Mouse (Mus musculus) B cell, adult 2 months (primary cell): Measurements from ENCODE around the gene Arhgef40.
"Not testable (repeated sequence)": the region's sequence is repeated elsewhere in the genome, so short reads cannot be mapped to it uniquely, and the experiment has no call there.

Experiments used
- DNase-seq, 2 experiments: peaks; one replicate each; pipeline ENCODE4 v3.0.0; 2022

Arhgef40 gene

DNA sequence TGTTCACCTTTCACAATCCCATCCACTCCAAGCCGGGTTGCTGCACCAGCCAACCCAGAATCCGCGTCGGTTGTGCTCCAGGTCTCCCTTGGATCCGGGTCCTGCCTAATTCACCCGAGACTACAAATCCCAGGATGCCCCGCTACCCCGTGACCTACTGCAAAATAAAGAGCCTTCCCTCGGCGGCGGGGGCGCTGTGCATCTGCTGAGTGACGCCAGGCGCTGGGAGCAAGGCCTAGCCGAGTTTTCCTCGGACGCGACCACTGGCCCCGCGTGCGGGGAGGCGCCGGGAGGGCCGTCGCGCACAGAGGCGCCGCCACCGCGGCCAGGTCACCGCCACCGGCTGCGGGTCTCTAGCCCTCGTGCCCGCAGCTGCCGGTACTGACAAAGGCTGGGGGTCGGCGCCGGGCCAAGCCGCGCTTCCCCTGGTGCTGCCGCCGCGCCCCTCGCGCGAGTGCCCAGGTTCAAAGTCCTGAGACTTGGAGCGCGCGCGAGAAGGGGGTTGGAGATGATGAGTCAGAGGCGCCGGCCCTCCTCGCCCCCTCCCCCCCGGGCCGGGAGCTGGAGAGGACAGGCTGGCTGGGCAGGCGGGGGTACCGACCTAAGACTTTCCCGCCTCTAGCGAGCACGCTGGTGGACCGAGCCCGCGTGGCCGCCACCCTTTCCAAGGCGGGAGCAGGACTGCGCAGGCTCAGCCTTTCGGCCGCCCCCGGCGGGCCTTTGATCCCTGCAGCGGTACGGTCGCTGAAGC, 35.2 kb downstream of the Arhgef40 start:
- peak; percentile 96 to 97 for DNase-seq

DNA sequence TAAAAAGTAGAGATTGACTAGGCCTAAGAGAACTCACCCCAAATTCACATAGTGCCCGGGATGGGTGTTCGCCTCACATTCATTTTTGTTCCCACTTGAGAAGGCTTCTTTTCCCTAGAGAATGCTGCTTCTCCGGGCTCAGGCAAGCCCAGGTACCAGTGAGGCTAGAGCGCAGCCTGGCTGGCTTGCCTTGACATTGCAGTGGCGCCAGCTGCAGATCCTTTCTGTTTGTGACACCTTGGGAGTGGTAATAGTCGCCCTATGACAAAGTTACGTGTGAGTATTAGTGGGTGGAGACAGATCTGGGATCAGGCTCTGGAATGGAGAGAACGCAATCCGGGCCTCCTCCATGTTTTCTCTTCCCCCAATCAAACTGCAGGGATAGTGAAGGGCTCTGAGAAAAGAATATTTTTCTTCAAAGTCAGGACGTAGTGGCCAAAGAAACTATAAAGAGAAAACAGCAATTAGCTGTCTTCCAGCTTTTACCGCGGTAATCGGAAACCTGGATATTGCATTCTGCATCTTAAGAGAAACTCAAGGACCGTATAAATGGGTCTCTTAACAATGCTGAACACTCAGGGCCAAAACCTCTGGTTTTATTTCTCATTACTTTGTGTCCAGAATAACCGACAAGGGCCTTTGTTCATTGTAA, 36.1 kb downstream of the Arhgef40 start, which contains the start of gene Zfp219:
Zfp219 (minus strand) TSS at position 248 of the 652 bp plus-strand sequence.
- DNase-seq, result peak; percentile 60 to 61

DNA sequence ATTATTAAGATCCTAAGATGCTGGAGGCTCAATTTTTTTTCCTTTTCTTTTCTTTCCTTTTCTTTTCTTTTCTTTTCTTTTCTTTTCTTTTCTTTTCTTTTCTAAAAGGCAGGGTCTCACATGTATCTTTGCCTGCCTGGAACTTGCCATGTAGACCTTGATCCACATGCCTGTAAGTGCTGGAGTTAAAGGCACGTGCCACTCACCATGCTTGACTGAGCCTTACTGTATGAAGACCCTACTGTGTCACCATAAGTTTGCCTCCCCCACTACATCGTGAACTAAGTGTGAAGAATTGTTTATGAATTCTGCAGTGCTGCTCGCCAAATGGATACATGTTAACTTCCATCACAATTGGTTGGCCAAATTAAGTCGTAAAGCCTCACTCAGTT, 36.6 kb downstream of the Arhgef40 start:
- no peak for DNase-seq

DNA sequence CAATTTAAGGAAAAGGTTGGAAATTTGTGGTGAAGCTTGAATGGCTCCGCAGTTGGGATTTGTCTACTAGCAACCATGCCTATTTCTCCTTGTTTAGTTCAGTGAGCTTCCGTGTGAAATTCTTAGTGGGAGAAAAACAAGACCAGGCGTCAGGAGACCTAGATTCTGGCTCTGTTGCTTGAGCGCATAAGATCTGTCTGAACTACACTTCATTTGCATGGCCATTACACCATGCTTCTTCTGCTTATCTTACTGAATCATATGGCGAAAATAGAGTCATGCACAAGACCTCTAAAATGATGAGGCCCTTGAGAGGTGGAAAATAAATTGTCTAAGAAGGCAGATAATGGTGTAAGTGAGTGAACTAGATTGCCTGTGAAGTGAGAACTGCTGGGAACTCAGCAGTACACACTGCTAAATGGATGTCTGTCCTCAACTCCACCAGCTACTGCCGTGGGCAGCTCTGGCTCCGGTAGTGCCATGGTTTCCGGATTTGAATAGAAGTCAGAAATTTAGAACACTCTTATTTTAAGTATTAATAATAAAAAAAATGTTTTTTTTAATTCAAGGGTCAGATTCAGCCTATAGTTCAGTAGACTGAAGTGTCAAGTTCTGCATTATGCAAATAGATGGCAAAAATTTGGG, 37.2 kb downstream of the Arhgef40 start:
- no peak for DNase-seq

DNA sequence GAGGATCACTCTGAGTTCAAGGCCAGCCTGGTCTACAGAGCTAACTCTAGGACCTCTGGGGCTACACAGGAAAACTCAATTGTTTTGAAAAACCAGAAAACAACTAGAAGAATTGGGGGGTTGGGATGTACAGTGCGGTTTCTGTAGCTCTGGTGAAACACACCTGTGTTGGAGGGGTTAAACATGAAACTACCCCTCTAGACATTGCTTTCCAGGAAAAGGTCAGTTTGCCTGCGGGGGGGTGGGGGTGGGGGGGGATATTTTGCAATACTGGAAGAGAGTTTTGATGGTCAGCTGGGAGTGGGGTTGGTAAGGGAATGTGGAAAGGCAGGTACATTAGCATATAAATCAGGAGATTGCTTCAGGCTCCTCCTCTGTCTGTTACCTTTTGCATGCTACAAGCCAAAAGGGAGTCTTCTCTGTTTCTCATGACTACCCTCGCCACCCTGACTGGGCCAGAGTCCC, 37.8 kb downstream of the Arhgef40 start:
- no peak for DNase-seq

DNA sequence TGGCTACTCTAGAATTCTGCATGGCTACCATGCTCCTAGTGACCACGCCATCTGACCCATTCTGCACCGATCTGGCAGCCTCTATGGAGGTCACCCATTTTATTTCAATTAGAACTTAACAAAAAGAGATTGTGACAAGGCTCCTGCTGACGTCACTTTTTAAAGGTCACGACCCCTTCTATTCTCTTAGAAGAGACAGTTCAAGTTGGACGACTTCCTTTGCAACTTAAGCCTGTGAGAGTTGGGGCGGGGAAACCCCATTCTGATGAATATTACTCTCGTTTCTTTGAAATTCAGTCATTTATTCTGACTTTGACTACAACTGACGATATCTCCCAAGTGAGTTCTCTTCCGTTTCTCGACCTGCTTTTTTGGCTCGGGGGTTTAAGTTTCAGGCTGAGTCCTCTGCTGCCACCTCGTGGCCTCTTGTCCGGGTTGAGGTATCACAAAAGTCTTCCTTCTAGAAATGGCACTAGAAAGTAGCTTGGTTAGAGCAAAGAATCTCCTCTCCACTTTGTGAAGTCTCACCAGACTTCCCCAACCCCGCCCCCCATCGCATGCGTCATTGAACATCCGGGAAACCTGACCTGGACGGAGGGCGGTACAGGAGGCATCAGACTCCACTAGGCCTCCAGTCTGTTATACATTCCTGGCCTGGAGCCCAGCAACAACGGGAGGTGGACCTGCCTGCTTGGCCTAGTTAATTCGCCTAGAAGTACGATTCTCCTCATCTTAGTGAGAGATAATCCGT, 38.4 kb downstream of the Arhgef40 start:
- DNase-seq, result peak; percentile 90 to 92

DNA sequence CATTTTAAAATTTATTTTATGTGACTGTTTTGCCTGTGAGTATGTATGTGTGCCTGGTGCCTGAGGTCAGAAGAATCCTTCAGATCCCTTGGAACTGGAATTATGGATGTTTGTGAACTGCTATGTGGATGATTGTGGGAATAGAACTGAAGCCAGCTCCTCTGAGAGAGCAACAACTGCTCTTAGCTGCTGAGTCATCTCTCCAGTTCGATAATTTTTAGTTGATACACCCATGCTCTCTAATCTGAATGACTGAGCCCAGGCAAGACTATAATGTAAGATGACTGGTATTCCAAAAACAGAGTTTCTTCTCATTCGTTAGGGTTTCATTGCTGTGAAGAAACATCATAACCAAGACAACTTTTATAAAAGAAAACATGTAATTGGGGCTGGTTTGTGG, 39.6 kb downstream of the Arhgef40 start:
- no peak for DNase-seq

DNA sequence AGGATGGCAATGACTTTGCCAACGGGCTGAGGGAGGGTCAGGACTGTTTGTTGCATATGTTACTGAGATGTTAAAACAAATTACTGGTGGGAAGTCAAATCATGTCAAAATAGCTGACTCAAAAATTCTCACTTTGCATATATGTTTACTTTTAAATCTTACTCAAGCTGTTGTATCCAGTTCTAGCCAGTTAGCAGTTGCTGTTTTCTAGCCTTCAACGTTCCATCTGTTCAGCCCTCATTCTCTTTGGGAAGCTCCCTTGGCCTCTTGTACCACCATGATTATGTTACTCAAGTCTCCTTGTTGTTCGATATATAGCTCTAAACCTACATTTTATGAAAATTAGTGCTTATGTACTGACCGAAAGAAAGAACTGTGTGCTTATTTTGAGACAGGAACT, 41.8 kb downstream of the Arhgef40 start:
- DNase-seq, result no peak

DNA sequence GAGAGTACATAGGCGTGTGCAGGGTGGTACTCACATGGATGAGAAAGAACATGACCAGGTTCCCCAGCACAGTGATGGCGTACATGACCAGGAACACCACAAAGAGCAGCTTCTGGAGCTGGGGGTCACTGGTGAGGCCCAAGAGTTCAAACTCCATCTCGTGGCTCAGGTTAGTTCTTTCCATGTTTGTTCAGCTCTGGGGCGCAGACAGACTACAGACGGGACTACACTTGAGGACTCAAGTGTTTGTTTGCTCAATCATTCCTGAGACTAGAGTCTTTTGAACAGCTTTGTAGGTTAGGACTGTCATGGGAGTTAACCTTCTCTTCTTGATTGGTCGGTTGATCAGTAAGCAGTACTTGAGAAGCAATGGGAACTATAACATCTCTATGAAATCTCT, 51.4 kb downstream of the Arhgef40 start:
- DNase-seq, result no peak

DNA sequence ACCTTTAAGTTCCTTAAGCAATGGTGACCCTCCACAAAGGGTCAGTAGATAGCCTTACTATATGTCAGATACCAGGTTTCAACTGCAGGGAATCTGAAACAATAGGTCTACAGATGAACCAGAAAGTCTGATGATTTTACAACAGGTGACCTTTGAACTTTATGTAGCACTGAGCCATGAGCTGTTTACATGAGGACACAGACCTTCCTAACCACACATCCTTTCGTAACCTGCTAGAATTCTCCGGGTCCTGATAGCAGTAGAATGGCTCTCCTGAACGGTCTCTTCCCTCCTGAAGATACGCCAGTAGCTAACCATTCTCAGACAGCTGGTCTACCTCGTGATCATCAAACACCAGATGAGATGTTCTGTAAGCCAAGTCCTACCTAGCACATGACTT, 54.8 kb downstream of the Arhgef40 start:
- no peak for DNase-seq

DNA sequence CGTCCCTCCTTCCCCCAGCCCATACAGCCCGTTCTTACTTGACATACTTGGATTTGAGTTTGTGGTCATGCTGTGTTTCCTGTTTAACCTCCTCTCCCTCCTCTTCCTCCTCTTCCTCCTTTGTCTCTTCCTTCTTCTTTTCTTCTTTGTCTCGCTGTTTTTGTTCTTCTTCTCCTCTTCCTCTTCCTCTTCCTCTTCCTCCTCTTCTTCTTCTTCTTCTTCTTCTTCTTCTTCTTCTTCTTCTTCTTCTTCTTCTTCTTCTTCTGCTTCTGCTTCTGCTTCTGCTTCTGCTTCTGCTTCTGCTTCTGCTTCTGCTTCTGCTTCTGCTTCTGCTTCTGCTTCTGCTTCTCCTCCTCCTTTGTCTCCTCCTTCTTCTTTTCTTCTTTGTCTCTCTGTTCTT, 57.8 kb downstream of the Arhgef40 start, which contains the start of gene Olfr221:
Olfr221 (minus strand) TSS at position 101 of the 400 bp plus-strand sequence.
- DNase-seq, result not testable (repeated sequence)

DNA sequence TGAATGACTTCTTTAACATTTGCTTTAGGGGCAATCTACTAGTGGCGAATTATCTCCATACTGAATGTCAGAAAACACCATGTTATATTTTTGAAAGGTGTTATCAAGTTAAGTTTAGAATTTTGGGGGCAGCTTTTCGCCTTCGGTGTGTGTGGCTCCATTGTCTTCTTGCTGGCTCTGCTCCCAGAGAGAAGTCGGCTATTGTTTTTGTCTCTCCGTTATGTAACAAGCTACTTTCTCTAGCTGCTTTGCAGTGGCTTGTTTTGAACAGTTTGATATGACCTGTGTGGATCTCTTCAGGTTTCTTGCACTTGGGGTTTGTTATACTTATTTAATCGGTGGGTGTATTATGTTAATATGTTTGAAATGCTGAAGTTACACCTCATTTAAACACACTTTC, 58.9 kb downstream of the Arhgef40 start:
- no peak for DNase-seq

DNA sequence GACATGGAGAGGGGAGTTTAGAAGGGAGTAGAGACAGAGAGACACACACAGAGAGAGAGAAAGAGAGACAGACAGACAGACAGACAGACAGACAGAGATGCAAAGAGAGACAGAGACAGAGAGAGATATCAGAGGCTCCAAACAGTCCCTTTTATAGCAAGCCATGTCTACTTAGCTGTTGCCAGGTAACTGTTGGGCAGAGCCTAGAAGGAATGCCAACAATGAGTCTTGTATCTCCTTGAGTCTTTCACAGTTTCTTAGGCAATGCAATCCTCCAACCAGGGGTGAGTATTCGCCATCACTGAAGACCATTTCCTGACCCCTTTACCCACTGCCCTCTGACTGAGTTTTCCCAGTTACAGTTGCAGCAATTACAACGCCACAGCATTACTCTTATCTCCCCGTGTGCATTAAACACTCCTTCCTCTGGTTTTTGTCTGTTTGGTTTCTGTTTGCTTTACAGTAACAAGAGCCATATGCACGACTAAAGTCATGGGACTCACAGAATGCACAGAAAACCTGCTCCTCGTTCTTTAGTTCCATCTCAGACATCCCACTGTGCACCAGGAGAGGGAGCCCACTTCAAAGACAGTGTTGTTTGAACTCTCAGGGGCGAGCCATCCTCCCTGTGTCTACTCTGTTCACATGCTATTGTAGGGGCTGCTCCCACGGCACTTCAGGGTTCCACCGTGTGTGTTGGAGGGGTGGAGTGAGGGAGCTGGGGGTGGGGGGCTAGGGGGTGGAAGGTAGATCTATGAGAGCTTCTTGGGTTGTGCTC, 60.6 kb downstream of the Arhgef40 start:
- peak in 1 of 2 experiments; percentile 15 for DNase-seq

DNA sequence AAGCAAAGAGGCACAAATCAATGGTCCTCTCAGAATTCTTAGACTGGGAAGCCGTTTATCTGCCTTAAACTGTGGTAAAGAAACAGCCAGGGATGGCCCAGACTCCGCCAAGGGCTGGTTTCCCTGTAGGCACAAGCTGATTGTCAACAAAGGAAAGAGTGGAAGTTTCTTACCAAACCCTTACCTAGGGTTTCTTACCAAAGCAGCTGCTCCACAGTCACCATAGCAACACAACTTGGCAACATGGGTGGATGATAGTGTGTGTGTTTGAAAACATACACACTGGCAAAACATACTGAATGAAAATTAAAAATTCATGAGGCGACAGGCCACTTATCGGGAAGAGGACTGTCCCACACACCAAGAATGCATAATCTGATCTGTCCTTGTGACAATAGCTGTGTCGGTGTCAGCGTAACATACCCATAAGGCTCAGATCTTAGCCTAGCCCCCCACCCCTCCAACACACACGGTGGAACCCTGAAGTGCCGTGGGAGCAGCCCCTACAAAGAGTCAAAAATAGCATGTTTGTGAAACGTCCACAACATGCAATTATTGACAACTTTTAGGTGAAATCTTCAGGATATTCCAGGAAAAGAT, 61.5 kb downstream of the Arhgef40 start:
- DNase-seq, result no peak

DNA sequence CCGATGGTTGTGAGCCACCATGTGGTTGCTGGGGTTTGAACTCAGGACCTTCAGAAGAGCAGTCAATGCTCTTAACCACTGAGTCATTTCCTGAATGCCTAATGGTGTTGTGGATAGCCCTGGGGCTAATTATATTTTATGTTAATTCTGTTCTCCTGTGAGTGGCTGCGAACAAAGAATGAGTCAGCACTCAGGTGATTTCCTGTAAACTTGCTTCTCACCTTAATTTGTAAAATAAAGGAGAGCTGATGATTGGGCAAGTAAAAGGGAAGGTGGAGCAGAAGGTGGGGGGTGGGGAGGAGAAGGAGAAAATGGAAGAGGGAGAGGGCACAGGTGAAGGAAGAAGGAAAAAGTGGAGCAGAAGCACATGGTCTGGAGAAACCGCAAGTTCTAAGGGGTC, 68.2 kb downstream of the Arhgef40 start:
- not testable (repeated sequence) for DNase-seq
